ENCODE assay signal across 9 mouse cellular contexts in the genomic region with DNA sequence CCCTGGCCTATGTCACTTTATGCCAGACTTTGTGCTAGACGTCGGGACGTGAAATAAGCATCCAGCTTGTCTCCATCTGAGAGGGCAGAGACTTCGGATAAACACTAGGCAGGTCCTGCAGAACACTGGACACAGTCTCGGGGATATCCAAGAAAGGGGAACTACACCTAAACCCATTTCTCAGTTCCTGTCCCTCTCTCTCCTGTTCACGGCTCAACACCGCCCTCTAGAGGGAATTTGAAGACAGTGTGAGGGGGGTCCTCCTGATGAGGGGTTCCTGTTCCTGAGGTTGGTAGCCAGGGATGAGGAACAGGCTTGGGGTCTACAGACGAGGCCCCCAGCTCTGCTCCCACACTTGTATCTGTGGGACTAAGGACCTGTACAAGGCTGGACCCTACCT. TPM values are rescaled to one million over a fixed set of nuclear protein-coding genes. Genes with fewer than 3 reads are reported as not detected.
DNase-seq lines count a peak whose midpoint lies in the region; ATAC-seq lines count a peak whose summit lies in the region.
"Had no signal": no experiment of that assay in that cellular context is flagged by ENCODE, and none has a peak within 500 bp of the region (broad histone marks: within the 10 kb centered on the region; RNA-seq: fewer than 3 reads in every experiment).

No protein-coding gene starts in this region.

- H3K27me3 ChIP-seq in heart, embryonic 14.5 days (ENCODE audit: control insufficient read depth, insufficient read depth, low read length), result no peaks in the 10 kb centered on the region
- H3K27me3 ChIP-seq in liver, embryonic 15.5 days, result no peaks in the 10 kb centered on the region

- peak; percentile 22 for ATAC-seq in activated CD4-positive, CD25-positive, alpha-beta regulatory T cell, adult 4 months
- ATAC-seq in heart, embryonic 14.5 days (ENCODE audit: insufficient number of reproducible peaks, insufficient read depth, low FRiP score, low read depth), result no peak
- ATAC-seq in liver, embryonic 15.5 days (ENCODE audit: insufficient read depth), result no peak

- H3K4me1 ChIP-seq in heart, embryonic 14.5 days (ENCODE audit: control insufficient read depth in 2 of 2, insufficient read depth in 2 of 2, low read length in 2 of 2), result peaks cover 16 to 19% of the 10 kb centered on the region in 2 experiments
- H3K4me1 ChIP-seq in liver, embryonic 15.5 days (replicated peaks), result peaks cover 98% of the 10 kb centered on the region

- no peak overlapping the region for H3K27ac ChIP-seq in heart, embryonic 14.5 days (replicated peaks in 1 of 2; ENCODE audit: control insufficient read depth in 1 of 2, insufficient read depth in 1 of 2, low read depth in 2 of 2, low read length in 2 of 2)
- peak overlapping the region; percentile 97 for H3K27ac ChIP-seq in liver, embryonic 15.5 days (replicated peaks)
- H3K27ac ChIP-seq: midbrain, embryonic 12.5 days had no signal

- no peak overlapping the region for H3K9ac ChIP-seq in heart, embryonic 14.5 days (ENCODE audit: low read length)
- H3K9ac ChIP-seq in liver, embryonic 15.5 days, result no peak overlapping the region
- H3K9ac ChIP-seq: midbrain, embryonic 12.5 days had no signal

- DNase-seq in gastrocnemius, adult 18-20 months (ENCODE audit: low spot score), result peak; percentile 63
- DNase-seq in gastrocnemius, postnatal 14 days, result no peak
- peak; percentile 79 to 83 for DNase-seq in B cell, adult 2 months
- peak; percentile 65 for DNase-seq in spleen, adult 12 weeks (ENCODE audit: low spot score)
- DNase-seq in gastrocnemius, postnatal 25 days, result no peak

- H3K9me3 ChIP-seq in heart, embryonic 14.5 days (ENCODE audit: control insufficient read depth, low read length), result no peaks in the 10 kb centered on the region
- H3K9me3 ChIP-seq in liver, embryonic 15.5 days (replicated peaks), result no peaks in the 10 kb centered on the region
- H3K9me3 ChIP-seq: midbrain, embryonic 12.5 days had no signal

- 0 out of 2 replicates have a peak overlapping the region, but pooled peaks have one; percentile 15 for H3K4me2 ChIP-seq in heart, embryonic 14.5 days (ENCODE audit: low read length)
- H3K4me2 ChIP-seq in liver, embryonic 15.5 days, result peak overlapping the region; percentile 52
- H3K4me2 ChIP-seq: midbrain, embryonic 12.5 days had no signal

- no peaks in the 10 kb centered on the region for H3K36me3 ChIP-seq in heart, embryonic 14.5 days (ENCODE audit: control insufficient read depth, insufficient read depth, low read length)
- peaks cover 11% of the 10 kb centered on the region for H3K36me3 ChIP-seq in liver, embryonic 15.5 days (replicated peaks)

- intact Hi-C loops in gastrocnemius, postnatal 14 days (cut with DNase I; ENCODE audit: low total_unique reads), result no loop called here

- 4% methylated on average over 8 of the region's 8 CpGs for WGBS in heart, embryonic 14.5 days
- 1% methylated on average over 8 of the region's 8 CpGs for WGBS in liver, embryonic 15.5 days (ENCODE audit: insufficient replicate concordance)

- H3K4me3 ChIP-seq in heart, embryonic 14.5 days (ENCODE audit: control insufficient read depth in 1 of 2, insufficient read depth in 1 of 2, low read depth in 1 of 2, low read length in 2 of 2), result no peak overlapping the region
- no peak overlapping the region for H3K4me3 ChIP-seq in liver, embryonic 15.5 days (replicated peaks)
- H3K4me3 ChIP-seq: midbrain, embryonic 12.5 days had no signal

RNA-seq across cellular contexts. Expression of a gene that starts 2.2 kb away (rescaled TPM):
- 1 to 10 TPM; 4.7 to 7.9 TPM for total RNA-seq in gastrocnemius, adult 18-20 months (2021)
- 10 to 100 TPM; 12.7 to 13.2 TPM for total RNA-seq in gastrocnemius, postnatal 14 days (2021)
- polyA plus RNA-seq in activated CD4-positive, CD25-positive, alpha-beta regulatory T cell, adult 4 months (2017; shearing (Covaris generic)), result 10 to 100 TPM; 25.6 to 32.1 TPM
- 26.0 and 31.3 TPM in 2 replicates for polyA plus RNA-seq in heart, embryonic 14.5 days (2014; fragmentation: Nextera tagmentation; extraction: Ambion mirVana)
- 85.9 and 94.7 TPM in 2 replicates for polyA plus RNA-seq in liver, embryonic 15.5 days (2015; fragmentation: Nextera tagmentation; extraction: Ambion mirVana)
- 10 to 100 TPM in 1 of 2 experiments, 1 to 10 TPM in 1; 8.6 to 10.5 TPM for total RNA-seq in gastrocnemius, postnatal 25 days (2021)

RNA-seq across cellular contexts. Expression of a gene that starts 6.4 kb away (rescaled TPM):
- total RNA-seq in gastrocnemius, adult 18-20 months (2021), result not detected
- total RNA-seq in gastrocnemius, postnatal 14 days (2021), result not detected
- not detected for polyA plus RNA-seq in activated CD4-positive, CD25-positive, alpha-beta regulatory T cell, adult 4 months (2017; shearing (Covaris generic))
- polyA plus RNA-seq in heart, embryonic 14.5 days (2014; fragmentation: Nextera tagmentation; extraction: Ambion mirVana), result not detected in 2 replicates
- 0.24 TPM in 1 of 2 replicates, not detected in the other for polyA plus RNA-seq in liver, embryonic 15.5 days (2015; fragmentation: Nextera tagmentation; extraction: Ambion mirVana)
- total RNA-seq in gastrocnemius, postnatal 25 days (2021), result not detected
- polyA plus RNA-seq: midbrain, embryonic 12.5 days had no signal

RNA-seq across cellular contexts. Expression of a gene that starts 36.7 kb away (rescaled TPM):
- total RNA-seq in gastrocnemius, adult 18-20 months (2021), result 10 to 100 TPM; 12.6 to 12.7 TPM
- 10 to 100 TPM in 1 of 2 experiments, 1 to 10 TPM in 1; 9.2 to 10.4 TPM for total RNA-seq in gastrocnemius, postnatal 14 days (2021)
- polyA plus RNA-seq in activated CD4-positive, CD25-positive, alpha-beta regulatory T cell, adult 4 months (2017; shearing (Covaris generic)), result 10 to 100 TPM; 12.0 to 12.2 TPM
- 12.9 and 13.8 TPM in 2 replicates for polyA plus RNA-seq in heart, embryonic 14.5 days (2014; fragmentation: Nextera tagmentation; extraction: Ambion mirVana)
- 8.9 and 9.8 TPM in 2 replicates for polyA plus RNA-seq in liver, embryonic 15.5 days (2015; fragmentation: Nextera tagmentation; extraction: Ambion mirVana)
- 10 to 100 TPM in 1 of 2 experiments, 1 to 10 TPM in 1; 9.0 to 10.7 TPM for total RNA-seq in gastrocnemius, postnatal 25 days (2021)

RNA-seq across cellular contexts. Expression of a gene that starts 36.7 kb away (rescaled TPM):
- total RNA-seq in gastrocnemius, adult 18-20 months (2021), result 10 to 100 TPM; 18.9 to 20.1 TPM
- total RNA-seq in gastrocnemius, postnatal 14 days (2021), result 10 to 100 TPM; 19.3 to 22.6 TPM
- 100 to 1,000 TPM in 1 of 2 experiments, 10 to 100 TPM in 1; 95.0 to 108 TPM for polyA plus RNA-seq in activated CD4-positive, CD25-positive, alpha-beta regulatory T cell, adult 4 months (2017; shearing (Covaris generic))
- 38.2 and 38.7 TPM in 2 replicates for polyA plus RNA-seq in heart, embryonic 14.5 days (2014; fragmentation: Nextera tagmentation; extraction: Ambion mirVana)
- polyA plus RNA-seq in liver, embryonic 15.5 days (2015; fragmentation: Nextera tagmentation; extraction: Ambion mirVana), result 30.4 and 31.5 TPM in 2 replicates
- total RNA-seq in gastrocnemius, postnatal 25 days (2021), result 10 to 100 TPM; 20.3 to 20.6 TPM

Comparison
In these comparisons a context has a peak if more than half of its experiments do, and no peak if none do; other contexts are left out.
1. DNase-seq: peak in gastrocnemius, adult 18-20 months (single experiment), B cell, adult 2 months (2 of 2) and spleen, adult 12 weeks (single experiment); none in gastrocnemius, postnatal 14 days (single experiment) and gastrocnemius, postnatal 25 days (single experiment).